Mouse (Mus musculus): ENCODE measurements around the gene Ablim2. TPM values are rescaled to one million over a fixed set of nuclear protein-coding genes. Genes with fewer than 3 reads are reported as not detected.

Ablim2 gene
- polyA plus RNA-seq, 1 experiment from 2014 or later: 1.7 TPM

DNA sequence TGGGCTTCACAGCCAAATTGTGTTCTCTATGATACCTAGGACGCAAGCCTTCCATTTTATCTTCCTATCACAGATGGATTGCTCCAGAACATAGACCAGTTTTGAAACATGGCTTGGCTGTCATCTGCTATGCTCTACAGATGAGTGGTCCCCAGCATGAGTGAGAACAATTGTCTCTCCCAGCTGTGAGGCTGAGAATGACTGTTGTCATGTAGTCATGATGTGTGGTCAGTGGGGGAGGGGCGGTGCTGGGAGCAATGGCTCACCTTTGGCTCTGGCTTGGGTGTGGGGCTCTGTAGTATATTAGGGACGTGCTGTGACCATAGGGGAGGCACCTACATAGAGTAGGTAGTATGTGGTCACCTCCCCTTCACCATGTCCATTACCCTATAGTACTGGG is 60.2 kb downstream of the Ablim2 start:
- DNase-seq (ENCODE audit: low spot score) (no peak), ATAC-seq (ENCODE audit: insufficient read depth, low FRiP score, low TSS enrichment) (no peak)
- 88% methylated on average over 3 of the region's 3 CpGs for WGBS
- no peak overlapping the region for H3K4me3 ChIP-seq (ENCODE audit: low read depth, low read length)
- H3K4me1 ChIP-seq (ENCODE audit: control insufficient read depth, insufficient read depth, low read length): no peaks in the 10 kb centered on the region
- no peak overlapping the region for H3K4me2 ChIP-seq (ENCODE audit: low read depth)
- no peaks in the 10 kb centered on the region for H3K36me3 ChIP-seq (ENCODE audit: control insufficient read depth, insufficient read depth, low read length)
- H3K9me3 ChIP-seq (ENCODE audit: control insufficient read depth, low read length): no peaks in the 10 kb centered on the region
- no peak overlapping the region for H3K9ac ChIP-seq (ENCODE audit: low read length)
- no peaks in the 10 kb centered on the region for H3K27me3 ChIP-seq (ENCODE audit: control insufficient read depth, insufficient read depth, low read length)
- H3K27ac ChIP-seq (ENCODE audit: low read depth, low read length): no peak overlapping the region

GRCm38 (mm10) chr5:35822721-35823120 is 65.0 kb downstream of the Ablim2 start:
- H3K4me2 ChIP-seq (ENCODE audit: low read depth): no peak overlapping the region
- H3K9ac ChIP-seq (ENCODE audit: low read length): no peak overlapping the region
- H3K27ac ChIP-seq (ENCODE audit: low read depth, low read length): no peak overlapping the region
- H3K27me3 ChIP-seq (ENCODE audit: control insufficient read depth, insufficient read depth, low read length): no peaks in the 10 kb centered on the region
- H3K4me1 ChIP-seq (ENCODE audit: control insufficient read depth, insufficient read depth, low read length): peaks cover 5% of the 10 kb centered on the region; the same call in 1 of the 2 replicates
- no peaks in the 10 kb centered on the region for H3K36me3 ChIP-seq (ENCODE audit: control insufficient read depth, insufficient read depth, low read length)
- no peak overlapping the region for H3K4me3 ChIP-seq (ENCODE audit: low read depth, low read length)
- no peak for ATAC-seq (ENCODE audit: insufficient read depth, low FRiP score, low TSS enrichment)
- 86% methylated on average over 5 of the region's 5 CpGs for WGBS
- DNase-seq (ENCODE audit: low spot score): no peak
- no peaks in the 10 kb centered on the region for H3K9me3 ChIP-seq (ENCODE audit: control insufficient read depth, low read length)

- no peaks in the 10 kb centered on the region for H3K27me3 ChIP-seq (ENCODE audit: control insufficient read depth, insufficient read depth, low read length)
- peaks cover 5% of the 10 kb centered on the region; the same call in 1 of the 2 replicates for H3K4me1 ChIP-seq (ENCODE audit: control insufficient read depth, insufficient read depth, low read length)
- H3K9me3 ChIP-seq (ENCODE audit: control insufficient read depth, low read length): no peaks in the 10 kb centered on the region
- no peaks in the 10 kb centered on the region for H3K36me3 ChIP-seq (ENCODE audit: control insufficient read depth, insufficient read depth, low read length)
- DNase-seq (ENCODE audit: low spot score) (no peak), ATAC-seq (ENCODE audit: insufficient read depth, low FRiP score, low TSS enrichment) (no peak)
- no peak overlapping the region; the same call in 1 of the 2 replicates for H3K9ac ChIP-seq (ENCODE audit: low read length)
- no peak overlapping the region for H3K4me3 ChIP-seq (ENCODE audit: low read depth, low read length)
- no peak overlapping the region for H3K4me2 ChIP-seq (ENCODE audit: low read depth)
- WGBS: 71% methylated on average over 5 of the region's 5 CpGs
- H3K27ac ChIP-seq (ENCODE audit: low read depth, low read length): no peak overlapping the region
Observed at GRCm38 (mm10) chr5:35826465-35826864, 68.8 kb downstream of the Ablim2 start.

- H3K4me2 ChIP-seq (ENCODE audit: low read depth): no peak overlapping the region
- no peak overlapping the region for H3K4me3 ChIP-seq (ENCODE audit: low read depth, low read length)
- DNase-seq (ENCODE audit: low spot score): peak; percentile 21
- 42% methylated on average over 14 of the region's 14 CpGs for WGBS
- H3K9me3 ChIP-seq (ENCODE audit: control insufficient read depth, low read length): no peaks in the 10 kb centered on the region
- H3K36me3 ChIP-seq (ENCODE audit: control insufficient read depth, insufficient read depth, low read length): no peaks in the 10 kb centered on the region
- no peak for ATAC-seq (ENCODE audit: insufficient read depth, low FRiP score, low TSS enrichment)
- no peaks in the 10 kb centered on the region for H3K27me3 ChIP-seq (ENCODE audit: control insufficient read depth, insufficient read depth, low read length)
- H3K9ac ChIP-seq (ENCODE audit: low read length): no peak overlapping the region; the same call in 1 of the 2 replicates
- H3K27ac ChIP-seq (ENCODE audit: low read depth, low read length): no peak overlapping the region
- H3K4me1 ChIP-seq (ENCODE audit: control insufficient read depth, insufficient read depth, low read length): peaks cover 5% of the 10 kb centered on the region; the same call in 1 of the 2 replicates
Observed at GRCm38 (mm10) chr5:35827075-35827474, 69.4 kb downstream of the Ablim2 start.

GRCm38 (mm10) chr5:35827856-35828255 is 70.2 kb downstream of the Ablim2 start:
- Histone ChIP-seq H3K4me3 (ENCODE audit: low read depth, low read length) (no peak overlapping the region), H3K36me3 (ENCODE audit: control insufficient read depth, insufficient read depth, low read length) (no peaks in the 10 kb centered on the region), H3K9me3 (ENCODE audit: control insufficient read depth, low read length) (no peaks in the 10 kb centered on the region), H3K4me2 (ENCODE audit: low read depth) (no peak overlapping the region), H3K4me1 (ENCODE audit: control insufficient read depth, insufficient read depth, low read length) (peaks cover 5% of the 10 kb centered on the region; the same call in 1 of the 2 replicates), H3K9ac (ENCODE audit: low read length) (no peak overlapping the region), H3K27ac (ENCODE audit: low read depth, low read length) (no peak overlapping the region), H3K27me3 (ENCODE audit: control insufficient read depth, insufficient read depth, low read length) (no peaks in the 10 kb centered on the region)
- ATAC-seq (ENCODE audit: insufficient read depth, low FRiP score, low TSS enrichment) (no peak), DNase-seq (ENCODE audit: low spot score) (no peak)
- 93% methylated on average over 5 of the region's 5 CpGs for WGBS

GRCm38 (mm10) chr5:35830101-35830500 is 72.4 kb downstream of the Ablim2 start:
- WGBS: 84% methylated on average over 3 of the region's 3 CpGs

DNA sequence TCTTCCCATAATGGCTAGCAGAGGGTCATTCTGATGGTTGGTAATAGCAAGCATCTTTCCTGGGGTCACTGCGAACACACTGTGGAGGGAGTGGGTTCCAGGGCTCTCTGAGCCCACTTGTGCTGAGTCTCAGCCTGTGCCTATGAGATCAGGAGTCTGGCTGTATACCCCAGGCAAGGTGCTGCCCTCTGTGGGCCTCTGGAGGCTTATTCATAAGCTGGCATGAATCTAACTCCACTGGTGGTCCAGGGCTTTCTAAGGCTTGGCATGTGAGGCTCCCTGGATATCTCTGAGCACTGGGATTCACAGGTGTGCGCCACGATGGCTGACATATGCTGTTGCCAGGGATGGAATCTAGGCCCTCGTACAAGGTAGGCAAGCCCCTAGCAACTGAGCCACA is 76.2 kb downstream of the Ablim2 start:
- H3K27me3 ChIP-seq (ENCODE audit: control insufficient read depth, insufficient read depth, low read length): no peaks in the 10 kb centered on the region
- no peak overlapping the region for H3K4me3 ChIP-seq (ENCODE audit: low read depth, low read length)
- H3K4me2 ChIP-seq (ENCODE audit: low read depth): no peak overlapping the region
- DNase-seq (ENCODE audit: low spot score) (no peak), ATAC-seq (ENCODE audit: insufficient read depth, low FRiP score, low TSS enrichment) (no peak)
- no peaks in the 10 kb centered on the region for H3K9me3 ChIP-seq (ENCODE audit: control insufficient read depth, low read length)
- no peaks in the 10 kb centered on the region for H3K4me1 ChIP-seq (ENCODE audit: control insufficient read depth, insufficient read depth, low read length)
- H3K36me3 ChIP-seq (ENCODE audit: control insufficient read depth, insufficient read depth, low read length): no peaks in the 10 kb centered on the region
- H3K27ac ChIP-seq (ENCODE audit: low read depth, low read length): no peak overlapping the region
- no peak overlapping the region for H3K9ac ChIP-seq (ENCODE audit: low read length)
- 88% methylated on average over 4 of the region's 4 CpGs for WGBS

More at GRCm38 (mm10) chr5:35830101-35830500, 72.4 kb downstream of the Ablim2 start:
- ATAC-seq (ENCODE audit: insufficient read depth, low FRiP score, low TSS enrichment) (no peak), DNase-seq (ENCODE audit: low spot score) (no peak)
- Histone ChIP-seq H3K36me3 (ENCODE audit: control insufficient read depth, insufficient read depth, low read length) (no peaks in the 10 kb centered on the region), H3K27ac (ENCODE audit: low read depth, low read length) (no peak overlapping the region), H3K4me3 (ENCODE audit: low read depth, low read length) (no peak overlapping the region), H3K4me2 (ENCODE audit: low read depth) (no peak overlapping the region), H3K9me3 (ENCODE audit: control insufficient read depth, low read length) (no peaks in the 10 kb centered on the region), H3K9ac (ENCODE audit: low read length) (no peak overlapping the region), H3K4me1 (ENCODE audit: control insufficient read depth, insufficient read depth, low read length) (peaks cover 5% of the 10 kb centered on the region; the same call in 1 of the 2 replicates), H3K27me3 (ENCODE audit: control insufficient read depth, insufficient read depth, low read length) (no peaks in the 10 kb centered on the region)

DNA sequence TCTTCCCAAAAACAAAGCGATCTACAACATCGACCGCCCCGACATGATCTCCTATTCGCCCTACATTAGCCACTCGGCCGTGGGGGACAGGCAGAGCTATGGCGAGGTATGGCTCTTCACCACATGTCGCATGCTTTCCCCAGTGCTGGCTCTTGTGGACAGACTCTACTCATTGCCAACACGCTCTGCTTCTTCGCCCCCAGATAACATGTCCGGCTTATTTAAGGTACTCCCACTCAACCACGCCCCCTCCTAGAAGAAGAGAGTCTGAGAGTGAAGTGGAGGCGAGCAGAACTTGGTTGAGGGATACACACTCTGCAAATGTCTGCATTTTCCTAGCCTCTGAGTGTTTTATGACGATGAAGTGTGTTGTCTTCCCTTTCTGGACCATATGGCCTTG is 79.3 kb downstream of the Ablim2 start:
- H3K4me1 ChIP-seq (ENCODE audit: control insufficient read depth, insufficient read depth, low read length): no peaks in the 10 kb centered on the region
- no peak overlapping the region for H3K4me3 ChIP-seq (ENCODE audit: low read depth, low read length)
- no peak overlapping the region for H3K4me2 ChIP-seq (ENCODE audit: low read depth)
- WGBS: 93% methylated on average over 15 of the region's 15 CpGs
- H3K9ac ChIP-seq (ENCODE audit: low read length): no peak overlapping the region
- H3K9me3 ChIP-seq (ENCODE audit: control insufficient read depth, low read length): no peaks in the 10 kb centered on the region
- ATAC-seq (ENCODE audit: insufficient read depth, low FRiP score, low TSS enrichment): no peak
- no peaks in the 10 kb centered on the region for H3K27me3 ChIP-seq (ENCODE audit: control insufficient read depth, insufficient read depth, low read length)
- DNase-seq (ENCODE audit: low spot score): no peak
- no peaks in the 10 kb centered on the region for H3K36me3 ChIP-seq (ENCODE audit: control insufficient read depth, insufficient read depth, low read length)
- no peak overlapping the region for H3K27ac ChIP-seq (ENCODE audit: low read depth, low read length)

GRCm38 (mm10) chr5:35839262-35839661 is 81.6 kb downstream of the Ablim2 start:
- 50% methylated on average over 2 of the region's 2 CpGs for WGBS
- Histone ChIP-seq H3K4me3 (ENCODE audit: low read depth, low read length) (no peak overlapping the region), H3K27me3 (ENCODE audit: control insufficient read depth, insufficient read depth, low read length) (no peaks in the 10 kb centered on the region), H3K9me3 (ENCODE audit: control insufficient read depth, low read length) (no peaks in the 10 kb centered on the region), H3K27ac (ENCODE audit: low read depth, low read length) (no peak overlapping the region), H3K36me3 (ENCODE audit: control insufficient read depth, insufficient read depth, low read length) (no peaks in the 10 kb centered on the region), H3K9ac (ENCODE audit: low read length) (no peak overlapping the region), H3K4me2 (ENCODE audit: low read depth) (no peak overlapping the region), H3K4me1 (ENCODE audit: control insufficient read depth, insufficient read depth, low read length) (no peaks in the 10 kb centered on the region)
- ATAC-seq (ENCODE audit: insufficient read depth, low FRiP score, low TSS enrichment) (no peak), DNase-seq (ENCODE audit: low spot score) (no peak)
